Mouse (Mus musculus): ENCODE data around the gene Nudt3.

Gene Nudt3

DNA sequence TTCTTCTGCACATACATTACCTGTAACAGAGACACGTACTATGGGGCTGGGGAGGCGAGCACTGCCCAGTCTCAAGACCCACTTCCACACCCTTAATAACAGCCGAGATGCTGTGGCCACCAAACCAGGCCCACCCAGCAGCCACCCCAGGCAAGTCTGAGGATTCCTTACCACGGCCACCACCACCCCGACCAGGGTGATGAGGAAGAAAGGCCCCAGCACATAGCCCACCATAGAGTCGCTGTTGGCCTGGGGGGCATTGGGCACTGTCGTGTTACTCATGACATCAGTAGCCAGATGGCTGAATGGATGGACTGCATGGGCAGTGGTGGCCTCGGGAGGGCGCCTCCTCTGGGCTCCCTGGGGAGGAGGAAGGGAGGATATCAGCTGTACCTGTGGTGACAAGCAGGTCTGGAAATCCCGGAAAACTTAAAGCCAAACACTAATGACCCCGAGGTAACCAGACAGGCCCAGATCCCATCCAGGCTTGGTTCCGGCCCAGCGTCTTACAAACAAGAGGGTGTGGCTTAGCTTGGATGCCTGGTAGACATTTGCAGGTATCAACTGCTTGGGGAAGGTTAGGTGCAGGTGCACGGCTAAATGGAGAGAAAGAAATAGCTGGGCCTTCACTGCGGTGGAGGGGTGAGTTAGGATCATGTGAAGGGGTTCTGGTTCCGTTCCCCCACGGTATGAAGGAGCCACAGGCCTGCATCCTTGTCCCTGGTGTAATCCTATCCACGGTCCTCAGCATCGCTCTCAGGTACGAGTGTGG is 58.7 kb downstream of the Nudt3 start:
- DNase-seq (ENCODE audit: low spot score): no peak

- DNase-seq (ENCODE audit: low spot score): no peak
Measured at GRCm38 (mm10) chr17:27563771-27564244, 59.5 kb downstream of the Nudt3 start.

DNA sequence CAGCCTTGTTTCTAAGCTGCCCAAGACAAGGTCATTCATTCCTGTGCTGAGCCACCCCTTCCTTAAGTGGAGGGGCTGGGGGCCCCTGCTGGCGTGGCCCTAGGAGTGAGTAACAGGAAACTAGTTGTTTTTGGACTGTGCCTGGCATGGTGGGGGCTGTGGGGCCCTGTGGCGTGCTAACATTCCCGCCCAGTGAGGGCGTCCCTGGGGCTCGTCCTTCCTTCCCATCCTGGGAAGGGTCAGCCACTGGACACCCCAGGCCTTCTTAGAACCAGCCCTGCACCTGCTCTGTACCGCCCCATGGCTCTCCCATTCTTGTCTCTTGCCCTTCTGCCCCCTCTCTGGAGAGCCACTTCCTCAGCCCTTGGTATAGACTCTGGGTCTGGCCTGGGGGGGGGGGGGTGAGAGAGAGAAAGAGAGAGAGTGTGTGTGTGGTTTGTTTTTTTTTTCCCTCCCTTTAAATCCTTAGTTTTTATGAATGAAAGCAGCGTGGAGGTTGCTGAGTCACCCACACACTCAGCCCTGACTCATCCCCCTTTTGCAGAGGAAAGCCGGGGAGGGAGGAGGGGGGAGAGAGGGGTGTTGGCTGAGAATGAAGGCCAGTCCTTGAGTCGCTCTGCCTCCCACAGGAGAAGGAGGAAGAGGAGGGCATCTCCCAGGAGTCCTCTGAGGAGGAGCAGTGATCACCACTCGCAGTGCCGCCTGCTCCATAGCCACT is 61.3 kb downstream of the Nudt3 start:
- DNase-seq (ENCODE audit: low spot score): no peak

- no peak for DNase-seq (ENCODE audit: low spot score)
Measured at GRCm38 (mm10) chr17:27560926-27561480, 62.3 kb downstream of the Nudt3 start.

- no peak for DNase-seq (ENCODE audit: low spot score)
Measured at GRCm38 (mm10) chr17:27559596-27559995, 63.7 kb downstream of the Nudt3 start.

DNA sequence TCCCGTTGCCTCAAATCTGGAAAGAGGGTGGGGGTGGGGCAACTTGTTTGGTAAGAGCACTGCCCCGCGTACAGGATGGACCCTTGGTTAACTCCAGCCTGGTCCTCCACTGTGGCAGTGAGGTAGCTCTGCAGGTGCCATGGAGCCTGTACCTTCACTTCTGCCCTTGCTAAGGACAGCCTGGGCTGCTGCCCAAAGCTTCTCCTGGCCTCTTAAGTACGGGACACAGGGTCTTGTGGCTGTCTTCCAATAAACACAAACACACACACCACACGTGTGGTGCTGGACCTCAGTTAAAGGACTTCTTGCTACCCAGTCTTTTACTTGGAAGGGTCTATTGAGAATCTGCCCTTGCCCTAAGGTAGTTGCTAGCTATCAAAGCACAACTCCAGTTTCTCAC is 64.5 kb downstream of the Nudt3 start:
- DNase-seq (ENCODE audit: low spot score): no peak

DNA sequence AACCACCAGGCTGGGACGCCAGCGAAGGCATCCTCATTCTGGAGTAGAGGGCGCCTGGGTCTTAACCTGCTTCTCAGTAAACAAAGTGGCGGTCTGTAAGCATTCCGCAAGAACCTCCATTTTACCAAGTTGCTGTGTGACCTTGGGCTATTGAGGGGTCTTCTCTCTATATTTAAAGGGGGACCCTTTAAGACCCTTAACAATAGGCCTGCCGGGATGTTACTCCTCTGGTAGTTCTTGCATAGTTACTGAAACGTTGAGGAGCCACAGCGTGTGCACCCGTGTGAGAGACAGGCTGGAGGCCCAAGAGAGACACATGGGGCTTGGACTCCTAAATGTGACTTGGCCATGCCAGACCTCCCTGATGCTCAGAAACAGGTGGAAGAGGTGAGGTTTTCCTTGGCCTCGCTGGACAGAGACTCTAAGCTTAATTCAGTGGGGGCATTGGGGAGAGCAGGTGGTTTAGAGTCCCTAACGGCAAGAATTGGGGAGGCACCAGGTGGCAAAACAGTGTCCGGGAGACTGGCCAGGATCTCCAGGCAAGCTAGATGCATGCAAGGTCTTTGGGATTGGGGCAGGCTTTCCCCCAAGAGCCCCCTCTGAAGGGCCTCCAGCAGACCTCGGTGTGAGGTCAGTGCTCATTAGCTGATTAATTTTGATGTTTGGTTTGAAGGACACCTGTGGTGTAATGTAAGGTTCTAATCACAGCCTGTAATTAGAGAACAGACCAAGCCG is 65.2 kb downstream of the Nudt3 start:
- DNase-seq (ENCODE audit: low spot score): no peak

DNA sequence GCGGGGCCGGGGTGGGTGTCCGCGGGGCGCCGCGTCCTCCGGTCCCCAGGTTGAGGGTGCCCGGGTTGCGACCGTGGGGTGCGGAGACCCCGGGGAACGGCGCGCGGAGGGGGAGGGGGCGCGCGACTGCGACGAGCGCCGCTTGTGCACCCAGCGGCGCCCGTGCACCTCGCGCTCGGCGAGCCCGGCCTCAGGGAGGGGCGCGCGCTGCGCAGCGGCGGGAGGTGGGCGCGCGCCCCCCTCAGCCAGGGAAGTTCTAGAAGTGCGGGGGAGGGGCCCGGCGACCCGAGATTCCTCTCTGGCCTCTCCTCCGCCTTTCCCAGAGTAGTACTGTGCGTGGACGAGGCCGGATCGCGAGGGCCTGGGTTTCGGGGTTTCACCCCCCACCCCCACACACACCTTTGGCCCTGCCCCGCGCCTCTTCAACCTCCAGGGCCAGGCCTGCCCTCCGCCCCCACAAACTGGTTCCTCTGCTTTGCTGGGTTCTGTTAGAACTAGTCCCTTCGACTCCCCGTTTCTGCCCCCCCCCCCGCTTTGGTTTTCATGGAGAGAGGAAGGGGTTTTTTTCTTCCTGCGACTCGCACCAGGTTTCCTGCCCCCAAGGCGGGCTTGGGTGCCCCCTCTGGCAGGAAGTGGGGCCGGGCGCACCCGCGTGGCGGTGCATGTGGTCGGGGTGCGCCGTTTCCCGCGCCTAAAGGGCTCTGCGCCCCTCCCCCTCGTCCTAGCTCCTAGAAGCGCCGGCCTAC is 65.9 kb downstream of the Nudt3 start:
- DNase-seq (ENCODE audit: low spot score): no peak

GRCm38 (mm10) chr17:27556315-27557011 is 66.8 kb downstream of the Nudt3 start, which contains the start of gene Hmga1:
Gene Hmga1, plus strand, starts transcription at chr17:27556497.
- peak; percentile 65 for DNase-seq (ENCODE audit: low spot score)

GRCm38 (mm10) chr17:27555512-27556172 is 67.7 kb downstream of the Nudt3 start:
- DNase-seq (ENCODE audit: low spot score): no peak

DNA sequence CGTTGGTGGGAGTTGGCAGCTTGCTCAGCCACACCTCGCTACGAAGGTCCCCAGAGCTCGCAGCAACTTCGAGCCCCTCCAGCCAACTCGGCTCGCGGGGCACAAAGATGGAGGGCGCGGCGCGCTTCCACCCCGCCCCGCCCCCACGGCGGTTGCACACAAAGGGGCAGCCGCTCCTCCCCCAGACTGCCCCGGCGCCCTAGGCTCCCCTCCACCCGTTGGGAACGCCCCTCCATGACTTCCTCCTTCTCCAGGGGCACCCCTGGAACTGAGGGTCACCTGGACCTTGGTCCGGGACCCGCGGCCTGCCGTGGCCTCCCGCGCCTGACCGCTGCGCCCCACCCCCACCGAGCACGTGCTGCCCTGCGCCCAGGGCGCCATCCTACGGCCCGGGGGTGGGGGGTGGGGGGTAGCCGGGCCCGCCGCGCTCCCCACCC is 68.2 kb downstream of the Nudt3 start:
- no peak for DNase-seq (ENCODE audit: low spot score)

DNA sequence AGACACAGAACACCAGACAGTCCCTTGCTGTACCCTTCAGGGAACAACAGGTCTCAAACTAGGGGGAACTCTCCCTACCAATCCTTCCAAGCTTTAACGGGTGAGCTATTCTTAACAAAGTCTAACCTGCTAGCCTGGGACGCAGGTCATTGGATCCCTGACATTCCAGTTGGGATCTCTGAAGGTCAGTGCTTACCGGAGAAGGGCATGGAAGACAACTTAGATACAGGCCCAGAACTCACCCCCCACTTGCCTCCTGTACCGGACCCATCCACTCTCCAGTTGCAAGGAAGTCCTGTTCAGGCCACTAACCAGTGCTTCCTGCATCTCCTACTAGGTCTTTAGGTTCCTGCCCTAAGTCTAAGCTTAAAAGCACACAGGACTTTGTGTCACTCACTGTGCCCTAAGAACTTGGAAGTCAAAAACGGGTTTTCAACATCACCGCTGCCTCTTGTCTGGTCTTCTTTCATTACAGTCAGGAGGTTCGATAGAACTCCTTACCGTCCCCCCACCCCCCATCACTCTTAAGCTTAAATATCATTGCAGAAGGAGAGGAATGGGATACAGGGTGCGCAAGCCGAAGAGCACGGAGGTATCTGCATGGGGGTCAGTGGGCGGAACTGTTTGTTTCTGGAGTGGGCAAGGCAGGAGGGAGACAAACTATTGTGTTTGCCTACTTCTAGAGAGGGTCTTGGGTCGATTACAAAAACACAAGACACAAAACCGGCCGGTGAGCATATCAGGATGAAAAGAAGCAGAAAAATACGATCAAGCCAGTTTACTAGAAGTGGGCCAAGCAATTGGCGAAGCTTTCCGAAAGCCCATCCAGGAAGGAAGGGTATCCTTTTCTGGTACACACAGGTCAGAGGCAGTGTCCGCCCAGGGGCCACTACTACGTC is 69.0 kb downstream of the Nudt3 start:
- no peak for DNase-seq (ENCODE audit: low spot score)

GRCm38 (mm10) chr17:27552215-27553201 is 70.8 kb downstream of the Nudt3 start:
- DNase-seq (ENCODE audit: low spot score): no peak

DNA sequence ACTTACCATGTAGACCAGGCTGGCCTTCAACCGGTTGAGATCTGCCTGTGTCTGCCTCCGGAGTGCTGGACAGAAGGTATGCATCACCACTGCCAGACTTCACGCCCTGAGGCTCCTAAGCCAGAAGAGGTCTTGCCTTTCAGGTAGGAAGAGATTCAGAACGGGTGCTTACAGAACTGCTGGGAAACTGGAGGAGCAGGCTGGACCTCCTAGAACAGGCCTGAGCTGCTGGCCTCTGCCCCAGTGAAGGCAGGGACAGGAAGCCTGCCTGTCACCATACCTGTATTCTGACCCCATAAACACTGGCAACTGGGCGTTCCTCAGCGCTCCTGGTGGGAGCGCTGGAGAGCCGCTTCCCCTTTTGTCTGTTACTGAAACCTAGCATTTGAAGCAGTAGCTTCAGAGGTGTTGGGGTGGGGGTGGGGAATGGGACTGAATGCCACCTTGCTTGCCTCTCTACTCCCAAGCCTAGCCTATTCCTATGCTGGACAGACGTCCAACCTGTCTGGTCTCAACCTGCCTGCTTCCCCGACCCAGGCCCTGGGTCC is 71.8 kb downstream of the Nudt3 start:
- no peak for DNase-seq (ENCODE audit: low spot score)

GRCm38 (mm10) chr17:27549234-27549633 is 74.1 kb downstream of the Nudt3 start:
- no peak for DNase-seq (ENCODE audit: low spot score)

DNA sequence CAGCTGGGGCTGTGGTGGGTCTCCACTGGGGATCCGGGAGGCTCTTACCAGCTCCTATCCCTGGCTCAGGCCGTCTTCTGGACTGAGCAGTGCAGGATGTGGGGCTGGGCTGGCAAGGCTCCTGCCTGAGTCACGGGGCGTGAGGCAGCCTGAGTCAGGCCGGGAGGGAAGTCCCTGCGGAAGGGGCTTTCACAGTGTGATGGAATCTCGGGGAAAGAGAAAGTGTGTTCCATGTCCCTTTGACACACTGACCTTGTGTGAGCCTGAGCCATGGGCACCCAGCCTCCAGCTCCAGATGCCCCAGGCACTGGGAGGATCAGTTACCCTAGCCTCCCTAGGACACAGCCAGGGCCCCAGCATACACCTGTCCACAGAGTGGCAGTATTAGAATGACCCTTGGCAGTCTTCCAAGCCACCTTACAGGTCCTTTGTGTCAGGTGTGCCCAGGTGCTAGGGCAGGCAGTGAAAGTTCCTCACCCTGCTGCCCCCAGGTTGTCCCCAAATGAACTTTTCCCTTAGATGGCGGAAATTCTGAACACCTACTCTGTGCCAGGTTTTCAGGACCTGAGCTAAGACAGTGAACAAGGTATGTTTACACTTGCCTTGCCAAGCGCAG is 75.9 kb downstream of the Nudt3 start:
- no peak for DNase-seq (ENCODE audit: low spot score)

DNA sequence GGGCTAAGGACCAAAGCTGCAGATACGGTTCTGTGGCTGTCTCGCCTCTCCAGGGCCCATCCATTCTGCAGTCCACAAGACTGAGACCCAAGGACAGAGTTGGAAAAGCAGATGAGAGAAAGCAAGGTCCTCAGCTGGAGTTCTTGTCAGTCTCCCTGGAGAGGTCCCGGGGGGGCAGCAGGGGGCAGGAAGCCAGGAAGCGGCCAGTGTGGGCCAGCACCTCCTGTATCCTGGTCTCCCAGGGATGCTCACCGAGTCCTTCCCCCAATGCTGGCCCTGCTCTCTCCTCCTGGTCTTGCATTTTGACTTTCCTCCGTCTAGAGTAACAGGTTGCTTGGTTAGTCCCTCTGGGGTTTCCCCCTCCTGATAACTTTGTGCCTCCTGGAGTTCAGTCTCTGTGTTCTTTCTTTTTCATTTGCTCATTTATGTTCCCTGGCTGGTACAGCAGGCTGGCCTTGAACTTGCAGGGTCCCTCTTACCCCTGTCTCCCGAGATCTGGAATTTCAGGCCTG is 76.7 kb downstream of the Nudt3 start:
- DNase-seq (ENCODE audit: low spot score): no peak
